Mouse (Mus musculus) E14TG2a.4 (cell line): Measurements from ENCODE around the gene Ucp3.
"Not testable (repeated sequence)": the region's sequence is repeated elsewhere in the genome, so short reads cannot be mapped to it uniquely, and the experiment has no call there.

Source experiments
- H3K27me3 ChIP-seq: 2 replicates; pipeline ENCODE4 v1.6.1; 2014; ENCODE audit warnings: low read length, control low read depth; ENCODE audit not compliant: insufficient read depth
- H3K36me3 ChIP-seq: 2 replicates; pipeline ENCODE4 v1.6.1; 2014; ENCODE audit warnings: low read length, control low read depth; ENCODE audit not compliant: insufficient read depth
- H3K4me1 ChIP-seq: replicated peaks from 2 replicates; pipeline ENCODE4 v1.6.1; 2014; ENCODE audit warnings: low read depth, low read length, control low read depth
- H3K4me3 ChIP-seq: replicated peaks from 2 replicates; pipeline ENCODE4 v1.5.1; 2014; ENCODE audit warnings: mild to moderate bottlenecking, low read length
- H3K9me3 ChIP-seq: 2 replicates; pipeline ENCODE4 v1.6.1; 2014; ENCODE audit warnings: low read length, control low read depth
- CTCF ChIP-seq: conservative IDR thresholded peaks from 2 replicates; pipeline ENCODE4 v1.5.1; 2014; ENCODE audit warnings: low read length
- NANOG ChIP-seq: IDR thresholded peaks from 2 replicates; pipeline ENCODE4 v1.6.1; 2014; ENCODE audit warnings: borderline replicate concordance, low read length, mixed read lengths
- POU5F1 ChIP-seq: IDR thresholded peaks from 2 replicates; pipeline ENCODE4 v1.6.1; 2014; ENCODE audit warnings: low read length, borderline replicate concordance

Ucp3 gene

GRCm38 (mm10) chr7:100479823-100480164 lies 7.0 kb downstream of the Ucp3 start:
- Histone ChIP-seq H3K36me3 (no peaks in the 10 kb centered on the region), H3K4me3 (peak overlapping the region; percentile 70), H3K27me3 (peaks cover 32% of the 10 kb centered on the region), H3K9me3 (no peaks in the 10 kb centered on the region), H3K4me1 (peaks cover 33% of the 10 kb centered on the region)
- TF ChIP-seq POU5F1 = no peak
- no peak for TF ChIP-seq CTCF
- no peak for TF ChIP-seq NANOG

GRCm38 (mm10) chr7:100480175-100480574 lies 7.4 kb downstream of the Ucp3 start:
- TF ChIP-seq POU5F1 (no peak), NANOG (no peak), CTCF (no peak)
- H3K9me3 ChIP-seq = no peaks in the 10 kb centered on the region
- no peaks in the 10 kb centered on the region for H3K36me3 ChIP-seq
- H3K4me3 ChIP-seq = peak overlapping the region; percentile 70
- H3K4me1 ChIP-seq = peaks cover 35% of the 10 kb centered on the region
- H3K27me3 ChIP-seq = peaks cover 32% of the 10 kb centered on the region

DNA sequence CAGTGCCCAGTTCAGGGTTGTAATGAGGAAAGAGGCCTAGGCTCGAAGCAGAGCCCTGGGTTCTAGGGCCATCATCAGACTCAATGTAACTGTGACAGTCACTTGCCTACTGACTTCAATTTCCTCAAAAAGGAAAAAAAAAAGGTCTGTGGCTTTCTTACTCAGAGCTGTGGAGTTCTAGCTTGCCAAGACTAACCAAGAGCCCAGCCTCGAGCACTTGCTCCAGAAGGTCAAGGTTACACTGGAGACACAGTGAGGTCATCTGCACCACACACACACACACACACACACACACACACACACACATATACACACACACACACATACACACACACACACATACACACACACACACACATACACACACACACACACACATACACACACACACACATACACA lies 9.3 kb downstream of the Ucp3 start:
- H3K36me3 ChIP-seq, H3K9me3 ChIP-seq, H3K4me3 ChIP-seq: not testable (repeated sequence)
- peaks cover 28% of the 10 kb centered on the region for H3K27me3 ChIP-seq
- H3K4me1 ChIP-seq = peaks cover 40% of the 10 kb centered on the region

- H3K27me3 ChIP-seq = peaks cover 14% of the 10 kb centered on the region
- no peak overlapping the region for H3K4me3 ChIP-seq
- no peaks in the 10 kb centered on the region for H3K36me3 ChIP-seq
- H3K9me3 ChIP-seq = no peaks in the 10 kb centered on the region
- peaks cover 50% of the 10 kb centered on the region for H3K4me1 ChIP-seq
- TF ChIP-seq CTCF (no peak), POU5F1 (no peak)
These were observed 11.7 kb downstream of the Ucp3 start for GRCm38 (mm10) chr7:100484493-100484892.

DNA sequence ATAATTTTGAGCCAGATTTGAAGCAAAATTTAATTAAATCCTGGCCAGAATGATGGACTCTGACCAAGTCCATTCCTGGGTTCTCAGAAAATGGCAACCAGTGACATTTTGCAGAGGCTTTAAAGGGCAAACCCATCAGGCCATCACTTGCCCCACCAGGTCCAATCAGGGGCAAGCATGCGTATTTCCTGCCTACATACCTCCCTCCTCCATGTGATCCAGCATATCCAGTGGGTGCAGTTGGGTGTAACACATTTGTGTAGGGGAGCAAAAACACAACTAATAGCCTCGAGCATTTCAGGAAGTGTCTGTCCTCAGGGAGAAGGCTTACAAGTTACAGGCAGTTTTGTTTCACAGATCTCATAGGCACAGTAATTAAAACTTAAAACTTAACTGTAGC lies 14.5 kb downstream of the Ucp3 start:
- TF ChIP-seq CTCF = no peak
- TF ChIP-seq POU5F1 = no peak
- no peak for TF ChIP-seq NANOG
- H3K9me3 ChIP-seq = no peaks in the 10 kb centered on the region
- no peaks in the 10 kb centered on the region for H3K36me3 ChIP-seq
- H3K27me3 ChIP-seq = no peaks in the 10 kb centered on the region
- H3K4me3 ChIP-seq = no peak overlapping the region
- H3K4me1 ChIP-seq = peaks cover 41% of the 10 kb centered on the region

DNA sequence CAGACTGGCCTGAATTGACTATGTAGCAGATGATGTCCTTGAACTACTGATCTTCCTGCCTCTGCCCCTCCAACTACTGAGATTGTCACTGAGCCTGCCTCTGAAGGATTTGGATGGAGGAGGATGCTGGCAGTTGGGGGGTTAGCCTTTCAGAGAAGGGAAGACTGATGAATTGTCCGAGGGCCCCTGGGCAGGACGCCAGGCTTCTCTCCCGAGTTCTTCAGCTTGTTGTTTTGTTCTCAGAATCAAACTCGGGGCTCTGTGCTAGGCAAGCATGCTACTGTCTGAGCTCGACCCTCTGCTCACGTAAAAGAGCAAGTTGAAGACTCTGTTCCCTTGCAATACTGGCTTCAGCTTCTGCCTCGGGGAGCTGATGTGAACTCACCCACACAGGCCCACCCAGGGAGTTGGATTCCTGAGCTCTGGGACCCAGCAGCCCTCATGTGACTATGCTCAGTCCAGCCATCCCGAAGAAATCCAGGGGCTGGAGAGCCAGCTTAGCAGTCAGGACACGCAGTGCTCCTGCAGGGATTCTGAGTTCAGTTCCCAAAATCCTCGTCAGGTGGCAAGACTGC lies 15.8 kb downstream of the Ucp3 start:
- H3K27me3 ChIP-seq = no peaks in the 10 kb centered on the region
- no peaks in the 10 kb centered on the region for H3K36me3 ChIP-seq
- H3K9me3 ChIP-seq = no peaks in the 10 kb centered on the region
- peaks cover 45% of the 10 kb centered on the region for H3K4me1 ChIP-seq
- no peak overlapping the region for H3K4me3 ChIP-seq
- TF ChIP-seq POU5F1 (no peak), CTCF (no peak), NANOG (no peak)

GRCm38 (mm10) chr7:100492391-100493116 lies 19.8 kb downstream of the Ucp3 start:
- Histone ChIP-seq H3K9me3 (no peaks in the 10 kb centered on the region), H3K27me3 (no peaks in the 10 kb centered on the region), H3K36me3 (peaks cover 34% of the 10 kb centered on the region), H3K4me1 (peaks cover 60% of the 10 kb centered on the region), H3K4me3 (peak overlapping the region; percentile 88)
- TF ChIP-seq CTCF (no peak), NANOG (no peak), POU5F1 (no peak)

DNA sequence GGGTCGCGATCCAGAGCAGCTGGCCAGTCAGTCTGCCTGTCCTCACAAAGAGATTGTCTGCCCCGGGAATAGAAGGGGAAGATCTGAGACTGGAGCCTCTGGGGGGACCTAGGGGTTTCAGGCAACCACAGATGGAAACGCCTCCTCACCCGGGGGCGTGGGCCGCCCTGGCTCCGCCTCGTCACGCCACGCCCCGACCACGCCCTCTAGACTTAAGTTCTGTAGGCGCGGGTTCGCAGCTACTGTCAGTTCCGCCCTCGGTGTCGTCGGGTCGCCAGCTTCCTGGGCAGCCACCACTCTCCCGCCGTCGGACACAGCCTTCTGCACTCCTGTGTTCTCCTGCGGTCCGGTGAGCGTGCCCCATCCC lies 20.3 kb downstream of the Ucp3 start, which contains the start of gene Ucp2:
Gene Ucp2 (plus strand): TSS at position 221 of the 367 bp plus-strand sequence.
- H3K4me1 ChIP-seq = peaks cover 62% of the 10 kb centered on the region
- H3K27me3 ChIP-seq = no peaks in the 10 kb centered on the region
- H3K9me3 ChIP-seq = no peaks in the 10 kb centered on the region
- peak within 1 kb of the TSS; percentile 88 for H3K4me3 ChIP-seq
- peaks cover 40% of the 10 kb centered on the region for H3K36me3 ChIP-seq
- TF ChIP-seq NANOG (no peak), POU5F1 (no peak), CTCF (no peak)
